Mouse (Mus musculus) skeletal muscle tissue, adult 2 months (tissue): ENCODE data around the gene Cnpy2.
A peak's percentile ranks its signal among the peaks of the same experiment; 100 is the strongest.
"Not testable (repeated sequence)": the region's sequence is repeated elsewhere in the genome, so short reads cannot be mapped to it uniquely, and the experiment has no call there.

Experiments
- DNase-seq: peaks from one replicate; pipeline ENCODE4 v3.0.0-alpha.2; 2012; ENCODE audit warnings: low read depth, low spot score

Gene Cnpy2

DNA sequence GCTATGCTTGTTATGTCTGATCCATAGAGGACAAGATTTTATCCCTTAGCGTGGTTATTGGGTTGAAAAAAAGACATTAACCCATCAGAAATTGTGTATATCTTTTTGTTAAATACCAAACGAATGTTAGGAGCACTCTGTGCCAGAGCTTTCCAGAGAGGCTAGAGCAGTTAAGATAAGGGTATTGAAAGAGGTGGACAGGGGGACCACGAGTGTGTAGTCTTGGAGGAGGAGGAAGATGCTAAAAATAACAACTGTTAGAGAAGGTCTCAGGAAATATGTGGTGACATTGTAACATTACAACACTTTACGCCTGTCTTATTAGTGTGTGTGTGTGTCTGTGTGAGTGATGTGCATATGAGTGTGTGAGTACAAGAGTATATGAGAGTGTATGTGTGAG, 11.4 kb upstream of the Cnpy2 start:
- no peak for DNase-seq

DNA sequence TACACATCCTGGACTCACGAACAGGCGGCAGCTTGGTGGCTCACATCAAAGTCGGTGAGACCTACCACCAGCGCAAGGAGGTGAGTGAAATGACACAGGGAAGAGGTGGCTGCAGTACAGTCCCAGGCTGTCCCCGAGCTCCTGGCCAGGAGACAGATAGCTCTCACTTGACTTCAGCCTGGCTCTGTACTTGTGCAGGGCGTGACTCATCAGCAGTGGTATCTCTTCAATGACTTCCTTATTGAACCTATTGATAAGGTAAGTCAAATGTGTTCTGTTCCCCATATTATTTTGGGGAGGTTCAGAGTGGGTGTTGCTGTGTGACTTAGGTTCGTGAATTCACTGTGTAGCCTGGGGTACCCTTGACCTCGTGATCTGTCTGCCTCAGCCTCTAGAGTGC, 6.7 kb upstream of the Cnpy2 start:
- no peak for DNase-seq

DNA sequence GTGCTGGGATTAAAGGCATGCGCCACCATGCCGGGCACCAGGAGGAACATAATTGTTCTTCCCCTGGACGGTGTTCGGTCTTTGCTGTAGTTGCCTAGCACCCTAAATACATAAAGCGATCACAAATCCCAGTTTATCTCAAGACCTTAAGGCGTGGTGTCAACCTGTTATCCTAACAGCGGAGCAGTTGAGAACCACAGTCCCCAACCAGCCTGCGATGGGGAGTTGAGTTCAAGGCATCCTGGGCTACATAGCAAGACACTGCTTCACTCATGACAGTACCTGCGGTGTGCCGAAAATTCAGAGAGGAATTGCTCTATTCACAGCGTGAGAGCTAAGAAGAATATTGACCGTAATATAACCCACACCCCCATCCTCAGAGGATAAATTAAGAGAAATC, 618 bp upstream of the Cnpy2 start:
- no peak for DNase-seq

GRCm38 (mm10) chr10:128323516-128323915, 1.3 kb downstream of the Cnpy2 start:
- DNase-seq: no peak

DNA sequence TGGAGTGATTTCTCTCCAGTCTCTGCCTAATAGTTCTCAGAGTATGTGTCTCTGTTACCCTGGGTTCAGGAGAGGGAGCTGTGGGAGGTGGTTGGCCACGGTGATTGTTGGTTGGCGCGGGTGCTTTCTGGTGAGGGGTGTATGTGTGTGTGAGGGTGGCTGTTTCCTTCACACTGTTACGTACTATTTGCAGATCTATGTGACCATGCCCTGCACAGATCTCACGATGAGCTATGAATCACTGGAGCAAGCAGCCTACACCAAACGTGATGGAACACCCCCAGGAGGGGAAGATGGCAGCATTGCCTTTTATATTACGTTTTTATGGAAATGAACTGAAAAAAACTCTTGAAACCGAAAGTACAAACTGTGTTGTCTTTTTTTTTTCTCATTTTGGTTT, 4.6 kb downstream of the Cnpy2 start:
- no peak for DNase-seq

DNA sequence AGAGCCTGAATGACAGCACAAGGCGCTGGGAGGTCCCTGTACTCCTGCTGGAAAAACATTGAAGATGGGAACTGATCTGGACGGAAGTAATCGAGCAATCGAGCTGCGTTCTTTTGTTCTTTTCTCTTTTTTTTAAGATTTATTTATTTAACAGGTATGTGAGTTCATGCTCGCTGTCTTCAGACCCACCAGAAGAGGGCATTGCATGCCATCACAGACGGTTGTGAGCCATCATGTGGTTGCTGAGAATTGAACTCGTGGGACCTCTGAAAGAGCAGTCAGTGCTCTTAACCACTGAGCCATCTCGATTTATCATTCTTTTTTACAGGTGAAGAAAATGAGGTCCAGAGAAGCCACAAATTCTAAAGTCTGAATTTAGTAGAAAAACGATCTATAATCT, 5.4 kb downstream of the Cnpy2 start:
- no peak for DNase-seq

DNA sequence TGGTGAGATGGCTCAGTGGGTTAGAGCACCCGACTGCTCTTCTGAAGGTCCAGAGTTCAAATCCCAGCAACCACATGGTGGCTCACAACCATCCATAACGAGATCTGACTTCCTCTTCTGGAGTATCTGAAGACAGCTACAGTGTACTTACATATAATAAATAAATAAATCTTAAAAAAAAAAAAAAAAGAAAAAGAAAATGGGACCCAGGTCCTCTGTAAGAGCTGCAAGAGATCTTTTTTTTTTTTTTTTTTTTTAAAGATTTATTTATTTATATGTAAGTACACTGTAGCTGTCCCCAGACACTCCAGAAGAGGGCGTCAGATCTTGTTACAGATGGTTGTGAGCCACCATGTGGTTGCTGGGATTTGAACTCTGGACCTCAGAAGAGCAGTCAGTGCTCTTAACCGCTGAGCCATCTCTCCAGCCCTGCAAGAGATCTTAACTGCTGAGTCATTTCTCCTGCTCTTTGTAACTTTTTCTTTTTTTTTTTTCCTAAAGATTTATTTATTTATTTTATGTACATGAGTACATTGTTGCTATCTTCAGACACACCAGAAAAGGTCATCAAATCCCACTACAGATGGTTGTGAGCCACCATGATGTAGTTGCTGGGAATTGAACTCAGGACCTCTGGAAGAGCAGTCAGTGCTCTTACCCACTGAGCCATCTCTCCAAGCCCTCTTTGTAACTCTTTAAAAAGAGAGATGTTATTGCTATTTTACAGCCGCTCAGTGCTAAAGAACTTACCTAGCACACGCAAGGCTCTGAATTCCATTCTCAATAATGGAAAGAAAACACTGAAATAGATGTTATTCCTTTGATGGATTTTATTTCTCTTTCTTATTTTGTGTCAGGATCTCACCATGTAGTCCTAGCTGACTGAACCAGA, 10.3 kb downstream of the Cnpy2 start:
- DNase-seq: not testable (repeated sequence)

DNA sequence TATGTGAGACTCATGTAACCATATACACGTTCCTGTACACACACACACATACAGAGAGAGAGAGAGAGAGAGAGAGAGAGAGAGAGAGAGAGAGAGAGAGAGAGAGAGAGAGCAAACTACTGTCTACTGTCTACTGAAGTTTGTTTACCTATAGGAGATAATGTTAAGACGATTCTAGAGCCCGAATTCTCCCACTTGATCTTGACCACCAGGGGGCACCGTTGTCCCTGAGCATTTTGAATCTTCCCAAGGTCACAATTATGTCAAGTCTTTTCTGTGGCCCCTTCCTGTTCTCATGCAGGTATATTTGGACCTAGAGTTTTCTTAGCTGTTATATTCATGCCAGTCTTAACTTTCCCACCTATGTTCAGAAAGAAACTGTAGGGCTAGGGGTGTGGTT, 13.3 kb downstream of the Cnpy2 start:
- DNase-seq: peak; percentile 74

DNA sequence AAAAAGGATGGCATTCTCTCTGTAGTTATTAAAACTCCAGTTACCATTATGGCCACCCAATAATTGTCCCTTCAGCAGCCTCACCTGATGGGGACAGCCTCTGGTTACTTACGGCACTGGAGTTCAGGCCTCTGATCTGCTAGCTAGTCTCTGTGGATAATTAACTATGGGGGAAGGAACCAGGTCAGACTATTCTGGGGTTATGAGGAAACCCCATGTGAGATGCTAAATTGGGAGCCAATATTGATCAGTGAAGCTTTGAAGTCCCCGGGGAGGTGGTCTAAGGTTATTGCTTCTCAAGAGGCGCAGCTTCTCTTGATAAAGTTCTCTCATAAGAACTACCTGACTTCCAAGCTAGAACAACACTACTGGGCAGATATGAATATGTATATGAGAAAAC, 13.9 kb downstream of the Cnpy2 start:
- DNase-seq: no peak

- DNase-seq: no peak
These were observed 14.3 kb downstream of the Cnpy2 start for GRCm38 (mm10) chr10:128336597-128336996.

DNA sequence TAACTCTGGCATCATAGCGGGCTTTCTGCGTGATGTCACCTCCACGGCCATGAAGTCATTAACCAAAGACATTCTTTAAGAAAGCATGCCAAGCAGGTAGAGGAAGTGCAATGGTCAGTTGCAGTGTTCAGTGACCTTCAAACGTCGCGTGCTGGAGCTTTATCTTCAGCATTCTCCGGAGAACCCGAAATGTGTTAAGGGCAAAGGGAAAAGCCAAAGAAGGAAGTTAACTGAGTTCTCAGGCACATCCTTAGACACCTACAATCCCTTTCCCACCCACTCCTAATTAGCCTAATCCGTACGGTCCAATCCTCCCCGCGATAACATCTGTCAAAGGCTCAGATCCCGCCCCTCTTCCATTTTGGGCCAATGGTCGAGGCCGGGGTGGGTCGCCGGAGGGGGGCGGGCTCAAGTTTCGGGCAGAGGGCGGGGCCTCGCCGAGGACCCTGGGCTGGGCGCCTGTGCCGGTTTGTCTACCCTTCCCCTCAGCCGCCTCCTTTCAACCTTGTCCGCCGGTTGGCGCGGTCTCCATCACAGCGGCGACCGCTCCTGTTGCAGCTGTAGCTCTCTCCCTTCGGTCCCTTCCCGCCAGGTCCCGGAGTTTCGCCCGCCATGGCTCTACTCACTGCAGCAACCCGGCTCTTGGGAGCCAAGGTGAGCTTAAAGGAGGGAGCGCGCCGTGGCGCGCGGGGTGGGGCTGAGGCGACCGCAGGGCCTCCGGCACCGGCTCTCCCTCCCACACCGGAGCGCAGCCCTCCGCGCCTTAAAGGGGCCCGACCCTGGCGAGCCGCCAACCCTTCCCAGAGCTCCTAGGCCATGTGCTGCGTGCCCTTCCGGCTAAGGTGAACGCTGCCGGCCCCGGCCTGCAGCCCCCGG, 15.3 kb downstream of the Cnpy2 start, which contains the start of gene Cs:
Gene Cs (plus strand): TSS at position 429 of the 876 bp plus-strand sequence.
- peak; percentile 98 for DNase-seq

DNA sequence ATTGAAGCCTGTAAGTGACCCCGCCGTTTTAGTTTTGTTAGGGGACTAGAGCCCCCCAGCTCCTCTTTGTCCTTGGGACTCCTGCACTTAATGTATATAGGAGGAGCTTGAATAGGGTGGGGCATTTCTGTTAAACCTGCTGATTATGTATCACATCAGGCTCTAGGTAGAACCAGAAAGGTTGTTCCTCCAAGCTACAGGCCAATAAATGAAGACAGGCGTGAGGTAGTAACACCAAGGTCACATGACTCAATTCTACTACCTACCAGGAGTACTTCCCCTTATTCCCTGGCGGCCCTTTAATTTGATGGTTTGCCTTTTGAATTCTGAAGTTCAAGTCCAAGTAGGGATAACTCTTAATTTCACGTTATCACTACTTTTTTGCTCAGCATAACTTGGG, 16.2 kb downstream of the Cnpy2 start:
- DNase-seq: no peak

GRCm38 (mm10) chr10:128338948-128339347, 16.7 kb downstream of the Cnpy2 start:
- DNase-seq: peak; percentile 83

- no peak for DNase-seq
These were observed 18.0 kb downstream of the Cnpy2 start for GRCm38 (mm10) chr10:128340257-128340656.

- no peak for DNase-seq
These were observed 21.2 kb downstream of the Cnpy2 start for GRCm38 (mm10) chr10:128343436-128343835.

- DNase-seq: peak; percentile 84
These were observed 22.5 kb downstream of the Cnpy2 start for GRCm38 (mm10) chr10:128344568-128345275.

DNA sequence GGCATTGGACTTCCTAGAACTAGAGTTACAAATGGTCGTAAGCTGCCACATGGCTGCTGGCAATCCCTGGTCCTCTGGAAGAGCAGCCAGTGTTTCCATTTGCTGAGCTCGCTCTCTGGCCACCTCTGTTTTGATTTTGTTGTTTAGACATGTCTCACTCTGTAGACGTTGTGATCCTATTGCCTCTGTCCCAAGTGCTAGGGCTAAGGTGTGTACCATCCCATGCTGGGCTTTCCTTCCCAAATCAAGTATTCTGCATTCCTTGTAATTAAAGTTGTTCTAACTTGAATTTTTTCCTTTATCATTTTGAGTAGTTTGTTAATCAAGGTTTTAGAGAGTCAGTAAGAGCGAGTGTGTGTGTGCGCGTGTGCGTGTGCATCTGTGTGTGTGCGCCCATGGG, 25.3 kb downstream of the Cnpy2 start:
- DNase-seq: no peak

DNA sequence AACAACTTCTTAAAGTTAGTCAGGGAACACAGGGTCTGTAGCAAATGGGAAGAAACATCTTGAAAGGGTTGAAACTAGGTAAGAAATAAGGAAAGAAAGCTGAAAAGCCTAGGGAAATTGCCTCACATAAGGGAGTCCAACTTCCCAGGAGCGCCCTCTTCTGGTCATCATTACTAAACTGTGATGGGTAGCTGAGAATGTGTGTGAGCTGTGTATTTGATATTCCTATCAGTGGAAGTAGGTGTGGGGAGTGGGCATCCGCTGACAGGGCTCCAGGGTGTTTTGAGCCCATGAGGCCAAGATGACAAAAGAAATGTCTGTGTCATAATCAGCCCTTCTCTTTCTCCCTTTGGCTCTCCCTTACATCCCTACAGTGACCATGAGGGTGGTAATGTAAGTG, 36.5 kb downstream of the Cnpy2 start:
- no peak for DNase-seq

GRCm38 (mm10) chr10:128359226-128359625, 37.0 kb downstream of the Cnpy2 start:
- DNase-seq: no peak

DNA sequence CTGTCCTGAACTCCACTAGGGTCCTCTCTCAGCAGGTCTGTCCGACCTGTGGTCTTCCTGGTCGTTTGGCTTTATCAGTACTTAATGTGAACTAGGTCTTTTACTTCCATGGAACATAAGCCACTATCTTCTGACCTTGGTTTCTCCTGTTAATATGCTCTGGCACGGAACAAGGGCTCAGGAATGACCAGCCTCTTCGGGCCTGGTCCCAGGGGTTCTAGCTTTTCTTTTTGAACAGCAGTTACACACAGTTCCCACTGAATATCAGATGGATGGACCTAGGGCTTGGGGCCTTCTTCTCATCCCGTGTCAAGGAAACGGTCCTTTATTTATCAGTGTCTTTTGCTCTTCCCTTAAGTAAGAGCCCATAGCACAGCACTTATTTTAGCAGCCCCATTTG, 39.6 kb downstream of the Cnpy2 start:
- no peak for DNase-seq

DNA sequence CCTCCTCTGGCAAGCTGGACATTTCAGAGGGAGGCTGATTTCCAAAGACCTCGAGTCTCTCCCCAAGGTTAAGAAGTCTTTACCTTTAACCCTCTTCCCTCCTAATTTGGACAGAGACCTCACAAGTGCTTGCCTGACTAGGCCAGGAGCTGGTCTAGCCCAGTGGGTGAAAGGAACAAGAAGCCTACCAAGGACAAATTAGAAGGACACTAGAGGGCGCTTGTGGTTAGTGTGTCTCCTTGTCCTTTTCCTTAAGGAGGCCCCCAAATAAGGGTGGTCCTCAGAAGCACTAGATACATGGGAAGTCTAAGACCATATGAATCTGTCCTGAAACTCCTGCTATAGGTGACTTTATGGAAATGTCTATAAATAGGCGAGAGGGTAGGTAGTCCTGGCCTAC, 40.3 kb downstream of the Cnpy2 start:
- DNase-seq: no peak

- peak; percentile 92 for DNase-seq
These were observed 45.7 kb downstream of the Cnpy2 start for GRCm38 (mm10) chr10:128367899-128368401.
